Mouse (Mus musculus) layer of hippocampus, adult 11-12 months (tissue): ENCODE measurements around the gene Apobec3.

Experiments
- DNase-seq: peaks from one replicate; pipeline ENCODE4 v3.0.0; 2022; ENCODE audit warnings: low spot score

The Apobec3 gene

DNA sequence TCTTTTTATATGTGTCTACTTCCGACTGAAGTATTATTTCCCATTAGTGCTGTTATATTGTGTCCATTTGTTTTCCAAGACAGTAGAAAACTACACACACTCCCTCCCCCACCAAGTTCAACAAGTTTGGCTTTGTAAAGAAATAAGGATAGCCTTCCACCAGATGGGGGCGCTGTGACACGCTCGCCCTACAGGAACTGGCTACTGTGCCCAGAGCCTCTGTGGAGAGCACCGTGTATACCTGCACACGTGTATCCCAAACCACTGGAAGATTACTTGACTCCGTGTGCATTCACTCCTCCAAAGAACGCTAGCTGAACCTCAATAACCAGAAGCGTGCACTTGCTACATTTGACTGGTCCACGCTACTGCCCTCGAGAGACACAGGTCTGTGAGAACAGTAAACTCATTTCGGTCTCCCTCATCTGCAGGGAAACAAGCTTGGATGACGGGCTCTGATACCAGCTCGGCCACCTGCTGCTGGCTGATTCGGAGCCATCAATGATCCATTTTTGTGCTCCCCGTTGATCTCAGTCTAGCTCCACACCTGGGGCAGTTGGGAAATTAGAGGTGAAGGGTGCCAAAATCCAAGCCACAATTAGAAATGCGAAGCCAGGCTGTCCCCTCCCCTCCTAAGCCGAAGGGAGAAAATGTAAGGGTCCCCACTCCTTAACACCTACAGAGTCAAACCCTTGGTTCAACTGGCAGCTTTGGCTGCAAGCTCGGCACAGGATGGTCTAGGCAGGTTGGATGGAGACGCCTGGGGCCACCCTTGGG is at the start of gene Apobec3:
TSS of gene Apobec3 (plus strand) at position 224 of the 777 bp plus-strand sequence.
- peak; percentile 62 for DNase-seq

DNA sequence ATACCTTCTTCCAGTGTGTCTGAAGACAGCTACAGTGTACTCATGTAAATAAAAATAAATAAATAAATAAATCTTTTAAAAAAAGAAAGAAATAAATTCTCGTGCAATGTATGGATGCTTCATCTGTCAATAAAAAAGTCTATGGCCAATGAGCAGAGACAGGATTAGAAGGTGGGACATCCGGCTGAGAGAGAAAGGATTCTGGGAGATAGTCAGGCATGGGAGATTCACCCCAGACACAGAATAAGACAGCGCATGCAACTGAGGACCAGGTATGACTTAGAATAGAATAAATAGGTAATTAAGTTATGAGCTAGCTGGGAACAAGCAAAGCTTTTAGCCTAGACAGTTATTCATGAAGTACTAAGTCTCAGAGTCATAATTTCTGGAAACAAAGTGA is 48.5 kb upstream of the Apobec3 start:
- no peak for DNase-seq

DNA sequence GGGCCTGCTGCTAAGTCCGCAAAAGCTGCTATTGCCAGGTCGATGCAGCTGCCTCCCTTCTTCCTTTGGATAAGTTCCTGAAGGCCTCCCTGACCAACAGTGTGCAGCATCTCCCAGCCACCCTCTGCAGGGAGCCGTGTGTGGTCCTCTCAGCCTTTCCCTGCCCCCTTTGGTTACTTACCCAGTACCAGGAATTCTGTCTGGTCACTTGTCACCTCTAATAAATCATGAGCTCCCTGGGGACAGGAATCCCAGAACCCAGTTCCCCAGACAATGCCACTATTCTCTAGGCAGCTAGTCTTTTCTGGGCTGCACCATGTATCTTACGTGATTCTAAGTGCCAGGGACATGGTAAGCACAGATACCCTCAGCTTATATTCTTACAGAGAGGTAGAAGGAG is 45.5 kb upstream of the Apobec3 start:
- DNase-seq: no peak

DNA sequence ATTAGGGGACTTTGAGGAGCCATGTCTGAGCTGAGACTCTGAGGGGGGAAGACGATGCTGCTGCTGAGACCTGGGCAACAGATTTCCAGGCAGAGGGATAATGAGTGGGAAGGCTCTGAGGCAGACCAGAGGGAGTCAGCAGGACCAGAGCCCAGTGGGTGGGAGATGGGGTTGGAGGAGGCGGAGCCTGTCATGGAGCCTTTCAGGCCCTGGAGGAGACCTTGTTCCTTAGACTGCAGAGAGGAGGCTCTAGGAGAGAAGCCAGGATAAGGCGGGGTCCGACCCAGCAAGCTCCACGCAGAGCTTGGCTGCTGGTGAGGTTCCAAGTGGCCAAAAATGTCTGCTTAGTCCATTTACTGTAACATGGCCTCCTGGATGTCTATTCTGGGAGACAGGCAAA is 44.4 kb upstream of the Apobec3 start:
- no peak for DNase-seq

DNA sequence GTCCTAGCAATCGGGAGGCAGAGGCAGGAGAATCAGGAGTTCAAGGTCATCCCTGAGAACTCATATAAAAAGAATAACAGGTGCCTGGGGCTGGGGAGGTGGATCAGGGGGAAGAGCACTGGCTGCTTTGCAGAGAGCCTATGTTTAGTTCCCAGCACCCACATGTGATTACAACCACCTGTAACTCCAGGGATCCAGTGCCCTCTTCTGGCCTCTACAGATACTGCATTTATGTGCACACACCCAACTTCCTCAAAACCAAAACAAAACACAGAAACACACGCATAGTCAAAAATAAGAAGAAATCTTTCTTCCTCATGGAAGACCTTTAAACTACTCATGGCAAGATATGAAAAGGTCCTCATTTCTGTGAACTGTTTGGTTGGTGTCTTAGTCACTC is 41.3 kb upstream of the Apobec3 start:
- DNase-seq: no peak

DNA sequence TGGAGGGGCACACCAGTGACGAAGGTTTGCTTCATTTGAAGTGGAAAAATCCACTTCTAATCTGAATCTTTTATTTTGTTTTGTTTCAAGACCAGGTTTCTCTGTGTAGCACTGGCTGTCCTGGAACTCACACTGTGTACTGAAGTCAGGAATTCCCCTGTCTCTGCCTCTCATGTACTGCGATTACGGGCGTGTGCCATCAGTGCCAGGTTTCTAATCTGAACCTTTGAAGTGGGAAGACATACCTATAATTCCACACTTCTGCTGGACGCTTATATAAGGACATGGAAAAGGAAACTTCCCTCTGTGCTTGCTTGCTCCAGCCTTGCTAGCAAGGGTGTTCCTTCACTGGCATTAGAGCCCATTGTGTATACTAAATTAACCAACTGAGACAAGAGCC is 32.5 kb upstream of the Apobec3 start:
- no peak for DNase-seq

DNA sequence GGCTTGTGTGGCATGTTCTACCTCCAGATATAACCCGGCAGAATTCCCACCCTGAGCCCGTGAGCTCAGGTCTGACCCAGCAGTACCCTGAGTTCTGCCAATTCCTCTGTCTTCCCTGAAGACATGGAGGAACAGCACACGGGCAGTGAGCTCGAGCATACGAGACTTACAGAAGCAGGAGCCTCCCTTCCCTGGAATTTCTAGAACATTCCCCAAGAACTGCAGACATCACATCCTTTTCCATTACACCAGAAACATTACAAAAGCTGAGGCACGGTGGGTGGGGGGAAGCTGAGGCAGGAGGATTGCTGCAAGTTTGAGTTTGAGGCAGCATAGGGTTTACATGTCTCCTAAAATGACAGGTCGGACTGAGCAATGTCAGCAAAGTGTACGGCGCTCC is 31.6 kb upstream of the Apobec3 start:
- DNase-seq: no peak

DNA sequence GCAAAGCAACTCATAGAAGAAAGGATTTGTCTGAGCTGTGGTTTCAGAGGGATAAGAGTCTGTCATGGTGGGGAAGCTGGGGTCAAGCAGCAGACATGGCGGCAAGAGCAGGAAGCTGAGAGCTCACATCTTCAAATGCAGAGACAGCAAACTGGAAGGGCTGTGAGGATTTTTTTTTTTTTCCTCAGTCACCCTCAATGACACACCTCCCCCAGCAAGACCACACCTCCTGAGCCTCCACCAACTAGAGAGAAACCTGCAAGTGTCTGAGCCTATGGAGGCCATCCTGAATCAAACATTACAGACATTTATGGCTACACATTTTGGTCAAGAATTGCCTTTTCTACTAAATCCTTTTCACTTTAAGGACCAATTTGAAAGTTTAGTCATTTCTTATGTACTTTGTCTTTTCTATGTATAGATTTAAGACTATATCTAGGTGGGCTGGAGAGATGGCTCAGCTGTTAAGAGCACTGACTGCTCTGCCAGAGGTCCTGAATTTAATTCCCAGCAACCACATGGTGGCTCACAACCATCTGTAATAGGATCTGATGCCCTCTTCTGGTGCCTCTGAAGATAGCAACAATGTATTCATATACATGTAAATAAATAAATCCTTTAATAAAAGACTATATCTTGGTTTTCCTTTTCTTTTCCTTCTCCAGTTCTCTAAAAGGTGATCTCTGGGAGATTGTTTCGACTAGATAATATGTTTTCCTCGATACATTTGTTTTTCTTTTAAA is 24.0 kb upstream of the Apobec3 start:
- DNase-seq: no peak

DNA sequence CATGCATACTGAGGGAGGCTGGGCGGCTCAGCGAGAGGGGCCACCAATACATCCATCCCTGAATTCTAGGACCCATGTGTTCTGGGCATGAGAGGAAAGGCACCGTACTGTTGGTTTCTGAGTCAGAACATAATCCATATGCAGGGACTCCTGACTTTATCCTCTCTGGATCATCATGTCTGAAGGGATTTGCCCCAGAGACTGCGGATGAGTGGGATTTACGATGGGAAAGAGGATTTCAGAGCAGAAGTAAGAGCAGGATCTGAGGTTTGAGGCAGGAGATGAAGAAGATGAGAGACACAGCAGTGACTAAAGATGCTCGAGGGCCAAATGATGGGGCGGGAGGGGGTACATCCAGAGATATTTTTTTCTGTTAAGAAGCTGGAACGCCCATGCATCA is 17.9 kb upstream of the Apobec3 start:
- DNase-seq: no peak

DNA sequence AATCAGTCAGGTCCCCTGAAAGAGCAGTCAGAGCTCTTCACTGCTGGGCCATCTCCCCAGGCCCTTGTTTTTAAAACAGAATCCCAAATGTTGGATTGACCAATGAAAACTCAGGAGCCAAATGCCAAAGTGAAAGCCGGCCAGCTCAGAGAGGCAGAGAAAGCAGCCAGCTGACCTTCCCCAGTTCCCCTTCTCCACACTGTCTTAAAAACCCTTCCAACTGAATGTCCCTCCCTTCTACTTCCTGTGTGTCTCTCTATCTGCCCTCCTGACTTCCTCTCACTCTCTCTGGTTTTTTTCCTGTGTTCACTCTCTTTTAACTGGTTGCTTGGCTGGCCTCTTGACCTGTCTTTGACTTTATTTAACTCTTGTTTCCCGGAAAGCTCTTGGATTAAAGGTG is 17.5 kb upstream of the Apobec3 start:
- DNase-seq: no peak

DNA sequence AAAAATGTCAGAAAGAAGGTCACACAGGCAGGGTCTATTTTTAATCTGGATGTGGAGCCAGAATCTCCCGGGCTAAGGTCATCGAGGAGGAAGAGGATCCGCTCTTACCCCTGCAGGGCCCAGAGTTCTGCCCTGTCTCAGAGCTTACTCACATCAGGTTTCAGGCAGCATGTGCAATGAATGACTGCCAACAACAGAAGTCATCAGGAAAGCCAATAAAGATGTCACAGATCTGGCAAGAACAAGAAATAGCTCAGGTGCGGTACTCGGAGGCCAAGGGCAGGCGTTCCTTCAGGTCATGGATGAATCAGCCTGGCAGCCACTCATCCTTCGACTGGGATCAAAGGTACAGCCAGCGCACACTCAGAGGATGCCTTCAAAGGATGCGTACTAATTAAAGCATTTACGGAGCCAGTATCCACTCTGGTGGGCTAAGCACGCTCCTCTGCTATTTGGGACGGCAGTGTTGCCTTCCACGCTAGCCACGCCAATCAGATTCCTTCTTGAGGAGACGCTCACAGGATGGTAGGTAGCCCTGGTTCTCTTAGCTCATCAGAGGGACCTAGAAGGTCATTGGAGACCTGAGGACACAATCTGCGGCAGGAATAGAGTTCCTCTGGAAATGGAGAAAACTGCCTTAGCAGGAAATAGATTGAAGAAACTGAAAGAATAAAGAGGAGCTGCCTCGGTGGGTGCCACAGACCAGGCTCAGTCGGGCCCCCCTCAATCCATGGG is 16.0 kb upstream of the Apobec3 start:
- DNase-seq: no peak

DNA sequence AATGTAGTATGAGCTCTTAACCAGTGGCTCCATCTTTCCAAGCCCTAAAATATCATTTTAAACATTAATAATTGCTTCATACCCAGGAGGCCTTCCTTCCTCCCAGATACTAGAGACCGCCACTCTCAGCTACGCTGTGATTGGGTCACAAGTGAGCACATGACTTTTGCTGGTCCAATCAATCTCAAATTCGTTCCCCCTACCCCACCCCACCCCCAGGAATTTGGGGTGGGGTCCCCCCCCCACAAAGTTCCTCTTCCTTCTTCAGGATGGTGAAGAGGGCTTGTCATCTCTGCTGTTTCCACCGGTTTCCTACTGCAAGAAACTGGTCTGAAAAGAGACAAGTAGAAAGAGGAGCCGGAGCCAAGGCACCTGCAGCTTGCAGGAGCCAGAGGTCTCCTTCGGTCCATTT is 12.7 kb upstream of the Apobec3 start:
- no peak for DNase-seq

DNA sequence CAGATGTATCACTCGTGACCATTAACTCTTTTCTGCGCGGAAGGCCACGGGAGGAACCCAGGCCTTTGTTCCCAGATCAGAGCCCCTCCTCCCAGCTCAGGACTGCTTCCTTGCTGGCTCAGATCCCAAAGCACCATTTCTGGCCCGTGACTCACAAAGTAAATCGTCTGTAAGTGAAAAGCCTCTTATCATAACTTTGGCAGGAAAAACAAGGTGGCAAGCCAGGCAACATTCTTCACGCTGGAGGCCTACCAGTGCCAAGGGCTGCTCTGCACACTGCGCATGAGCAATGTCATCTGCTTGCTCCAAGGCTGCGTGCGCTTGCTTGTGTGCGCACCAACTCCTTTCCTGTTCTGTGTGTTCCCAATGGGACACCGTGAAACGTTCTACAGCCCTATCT is 12.1 kb upstream of the Apobec3 start:
- peak; percentile 72 for DNase-seq

DNA sequence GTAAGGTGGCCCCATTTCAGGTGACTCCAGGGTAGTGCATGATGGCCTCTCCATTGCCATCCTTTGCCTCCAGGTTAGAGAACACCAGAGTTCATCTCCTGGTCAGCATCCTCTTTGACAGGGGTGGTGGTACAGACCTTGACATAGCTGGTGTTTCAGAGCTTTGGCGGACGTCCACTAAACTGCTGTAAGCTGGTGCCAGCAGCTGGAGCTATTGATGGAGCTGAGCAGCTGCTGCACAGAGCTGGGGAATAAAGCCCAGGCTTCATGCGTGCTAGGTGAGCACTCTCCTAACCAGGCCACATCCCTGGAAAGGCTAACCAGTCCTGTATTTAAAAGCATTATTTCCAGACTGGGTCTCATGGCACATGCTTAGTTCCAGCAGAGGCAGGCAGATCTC is 11.0 kb upstream of the Apobec3 start:
- no peak for DNase-seq

DNA sequence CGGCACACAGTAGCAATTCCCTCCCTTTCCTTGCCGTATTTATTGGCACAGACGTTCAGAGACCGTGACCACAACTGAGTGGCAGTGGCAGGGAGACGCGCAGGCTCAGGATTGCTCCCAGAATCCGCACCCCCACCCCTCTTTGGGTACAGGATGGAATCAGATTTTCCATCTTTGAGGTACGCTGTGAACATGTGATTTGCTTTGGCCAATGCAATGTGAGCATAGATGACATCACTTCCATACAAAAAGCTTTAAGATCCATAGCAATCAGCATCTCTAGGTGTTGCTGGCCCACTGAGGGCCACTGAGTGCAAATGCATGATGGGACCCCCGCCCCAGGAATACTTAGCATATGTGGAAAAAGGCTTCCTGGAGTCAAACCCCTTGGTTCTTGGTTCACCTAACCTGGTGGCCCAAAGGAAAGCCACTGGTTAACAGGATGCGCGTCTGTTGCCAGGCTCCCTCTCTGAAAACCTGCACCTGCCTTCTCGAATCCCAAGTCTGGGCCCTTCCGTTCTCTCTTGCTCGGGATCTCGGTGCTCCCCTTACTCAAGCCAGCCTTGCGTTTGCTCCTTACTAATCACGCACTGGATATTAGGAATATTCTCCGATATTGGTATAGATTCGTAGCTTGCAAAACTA is 8.7 kb upstream of the Apobec3 start:
- DNase-seq: peak; percentile 71

DNA sequence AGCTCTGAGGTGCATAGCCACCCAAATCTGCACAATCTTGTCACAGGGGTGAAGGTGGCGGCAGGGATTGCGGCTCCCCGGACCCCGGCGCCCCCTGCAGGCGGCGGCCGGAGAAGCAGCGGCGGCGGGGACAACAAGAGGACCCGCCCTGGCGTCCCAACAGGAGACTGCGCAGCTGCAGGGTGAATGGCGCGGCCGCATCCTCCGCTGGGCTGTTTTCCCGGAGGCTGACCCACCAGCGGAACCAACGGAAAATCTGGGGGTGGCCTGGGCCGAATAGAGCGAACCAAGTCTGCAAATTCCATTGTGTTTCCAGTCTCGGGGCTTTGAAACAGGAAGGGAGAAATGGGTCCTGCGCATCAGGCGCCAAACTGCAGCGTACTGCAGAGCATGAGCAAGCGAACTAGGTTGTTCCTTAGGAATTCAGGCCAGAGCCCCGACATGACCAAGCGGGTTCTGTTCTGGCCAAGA is 8.1 kb upstream of the Apobec3 start:
- peak; percentile 96 for DNase-seq

DNA sequence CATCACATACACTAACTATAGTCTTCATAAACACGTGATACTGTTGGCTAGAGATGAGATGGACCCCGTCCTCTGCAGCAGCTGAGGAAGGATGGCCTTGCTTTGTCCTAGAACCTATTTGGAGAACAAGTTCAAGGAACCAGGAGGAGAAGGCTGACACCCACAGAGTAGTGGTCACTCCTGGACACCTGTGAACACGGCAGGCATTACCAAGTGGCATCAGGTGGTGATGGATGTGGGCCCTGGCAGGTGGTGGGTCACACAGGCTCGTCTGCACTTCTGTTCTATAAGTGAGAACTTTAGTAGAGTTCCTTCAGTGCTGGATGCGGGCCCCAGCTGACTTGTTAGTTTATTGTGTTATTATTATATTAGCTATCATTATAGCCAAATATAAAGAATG is 6.6 kb upstream of the Apobec3 start:
- DNase-seq: no peak

DNA sequence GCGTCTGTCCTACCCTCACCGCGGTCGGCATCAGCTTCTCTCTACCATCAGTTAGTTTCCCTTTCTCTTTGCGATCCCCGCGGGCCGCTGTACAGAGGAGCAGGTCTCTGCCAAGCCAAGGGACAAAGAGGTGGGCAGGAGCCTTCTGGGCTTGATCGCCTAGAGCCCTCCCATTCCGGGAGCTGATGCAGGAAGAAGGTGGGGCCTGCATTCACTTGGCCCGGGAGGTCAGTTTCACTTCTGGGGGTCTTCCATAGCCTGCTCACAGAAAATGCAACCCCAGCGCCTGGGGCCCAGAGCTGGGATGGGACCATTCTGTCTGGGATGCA is 718 bp downstream of the Apobec3 start:
- DNase-seq: peak; percentile 31

DNA sequence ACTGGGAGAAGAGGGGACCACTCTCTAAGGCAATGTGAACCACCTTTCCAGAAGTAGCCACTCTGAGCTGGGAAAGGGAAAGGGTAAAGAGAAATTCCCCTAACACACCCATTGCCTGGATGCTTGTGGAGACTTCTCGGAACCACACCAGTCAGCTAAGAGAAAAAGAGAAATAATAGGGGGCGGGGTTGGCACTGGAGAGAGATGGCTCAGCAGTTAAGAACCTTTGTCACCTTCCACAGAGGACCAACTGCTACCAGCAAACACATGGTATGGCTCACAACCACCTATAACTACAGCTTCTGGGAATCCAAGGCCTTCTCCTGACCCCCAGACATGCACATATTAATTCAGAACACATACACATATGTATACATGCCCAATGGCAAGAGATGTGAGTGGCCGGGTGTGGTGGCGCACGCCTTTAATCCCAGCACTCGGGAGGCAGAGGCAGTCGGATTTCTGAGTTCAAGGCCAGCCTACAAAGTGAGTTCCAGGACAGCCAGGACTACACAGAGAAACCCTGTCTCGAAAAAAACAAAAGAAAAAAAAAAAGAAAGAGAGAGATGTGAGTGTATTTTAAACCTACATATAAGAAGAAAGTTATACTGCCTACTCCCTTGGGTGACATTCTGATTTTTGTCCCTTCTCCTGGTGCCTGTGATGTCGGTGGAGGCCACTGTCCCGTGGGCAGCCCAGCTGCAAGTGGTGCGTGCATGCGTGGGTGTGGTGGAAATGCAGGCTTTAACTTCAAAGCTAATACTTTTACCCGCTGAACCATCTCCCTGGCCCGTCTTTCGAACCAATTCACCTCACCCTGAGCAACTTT is 1.8 kb downstream of the Apobec3 start:
- no peak for DNase-seq

DNA sequence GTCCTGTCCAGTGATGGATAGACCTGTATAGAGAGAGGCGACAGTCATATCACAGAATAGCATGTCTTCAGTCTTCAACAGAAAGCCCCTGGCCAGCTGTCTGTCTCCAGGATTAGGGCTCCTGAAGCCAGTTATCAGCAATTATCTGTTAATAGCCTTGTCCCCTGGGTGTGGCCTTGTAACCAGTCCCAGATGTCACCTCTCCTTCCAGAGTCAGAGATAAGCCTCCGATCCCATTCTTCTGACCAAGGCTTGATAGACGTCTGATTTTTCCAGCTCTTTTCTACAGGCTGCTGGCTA is 2.3 kb downstream of the Apobec3 start:
- no peak for DNase-seq

DNA sequence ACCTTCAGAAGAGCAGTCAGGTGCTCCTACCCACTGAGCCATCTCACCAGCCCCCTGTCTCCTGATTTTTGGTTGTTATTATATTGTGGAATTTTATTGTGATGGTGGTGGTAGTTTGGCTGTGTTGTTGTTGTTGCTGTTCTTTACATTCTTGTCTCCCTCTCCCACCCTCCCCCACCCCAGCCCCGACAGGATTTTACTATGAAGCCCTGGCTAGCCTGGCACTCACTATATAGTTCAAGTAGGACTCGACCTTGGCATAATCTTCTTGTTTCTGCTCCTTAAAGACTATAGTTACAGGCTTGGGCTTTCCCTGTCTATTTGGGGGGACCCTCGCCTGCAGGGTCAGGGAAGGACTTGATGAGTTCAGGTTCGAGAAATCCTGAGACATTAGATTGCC is 2.9 kb downstream of the Apobec3 start:
- DNase-seq: no peak
